Mouse (Mus musculus) forebrain, embryonic 14.5 days (tissue): Measurements from ENCODE around the gene Cldn4. TPM values are rescaled to one million over a fixed set of nuclear protein-coding genes. Genes with fewer than 3 reads are reported as not detected.

Experiments
- ATAC-seq: fragments of 200-750 bp; cut with Nextera tagmentation; 2 replicates; pipeline ENCODE4 v1.8.0; 2017; ENCODE audit warnings: mild to moderate bottlenecking, moderate library complexity
- DNase-seq: peaks from one replicate; pipeline ENCODE4 v3.0.0-alpha.2; 2015; ENCODE audit warnings: low spot score
- H3K27ac ChIP-seq: fragments of 300-500 bp; sonication (generic); 2 replicates; pipeline ENCODE4 v1.5.1; 2014; ENCODE audit warnings: low read depth, mild to moderate bottlenecking, control low read depth, low read length, moderate library complexity
- H3K27me3 ChIP-seq: fragments of 300-500 bp; sonication (generic); replicated peaks from 2 replicates; pipeline ENCODE4 v1.6.1; 2014; ENCODE audit warnings: low read length, control low read depth, mixed read lengths; ENCODE audit not compliant: control insufficient read depth, insufficient read depth
- H3K36me3 ChIP-seq: fragments of 300-500 bp; sonication (generic); 2 replicates; pipeline ENCODE4 v1.6.1; 2014; ENCODE audit warnings: low read length, control low read depth; ENCODE audit not compliant: control insufficient read depth, insufficient read depth
- H3K4me1 ChIP-seq: fragments of 300-500 bp; sonication (generic); 2 replicates; pipeline ENCODE4 v1.6.1; 2014; ENCODE audit warnings: antibody characterized with exemption, low read length, control low read depth; ENCODE audit not compliant: control insufficient read depth, insufficient read depth
- H3K4me2 ChIP-seq: fragments of 300-500 bp; sonication (generic); 2 replicates; pipeline ENCODE4 v1.6.1; 2014; ENCODE audit warnings: mild to moderate bottlenecking, control low read depth, low read length
- H3K4me3 ChIP-seq: fragments of 300-500 bp; sonication (generic); 2 replicates; pipeline ENCODE4 v1.5.1; 2014; ENCODE audit warnings: low read depth, low read length, control low read depth
- H3K9ac ChIP-seq: fragments of 300-500 bp; sonication (generic); 2 replicates; pipeline ENCODE4 v1.6.1; 2014; ENCODE audit warnings: mild to moderate bottlenecking, low read length, control low read depth, moderate library complexity
- H3K9me3 ChIP-seq: fragments of 300-500 bp; sonication (generic); replicated peaks from 2 replicates; pipeline ENCODE4 v1.6.1; 2016; ENCODE audit warnings: low read length, control low read depth, mixed read lengths; ENCODE audit not compliant: control insufficient read depth
- WGBS: fragments of 180-500 bp; shearing (Covaris S2); extraction: QIAGEN DNeasy Blood & Tissue Kit; methylation state at CpG from one replicate; pipeline ENCODE4 v1.1.7; 2014; 5-methylcytosine and 5-hydroxymethylcytosine counted together
- polyA plus RNA-seq: library from polyadenylated mRNA; unstranded; fragments of >200 nt; fragmentation: Nextera tagmentation; extraction: Ambion mirVana; gene quantifications from 2 replicates; pipeline ENCODE4 v1.2.1, GENCODE M21; 2014

Cldn4 gene
- polyA plus RNA-seq, 1 experiment from 2014 or later = not detected

DNA sequence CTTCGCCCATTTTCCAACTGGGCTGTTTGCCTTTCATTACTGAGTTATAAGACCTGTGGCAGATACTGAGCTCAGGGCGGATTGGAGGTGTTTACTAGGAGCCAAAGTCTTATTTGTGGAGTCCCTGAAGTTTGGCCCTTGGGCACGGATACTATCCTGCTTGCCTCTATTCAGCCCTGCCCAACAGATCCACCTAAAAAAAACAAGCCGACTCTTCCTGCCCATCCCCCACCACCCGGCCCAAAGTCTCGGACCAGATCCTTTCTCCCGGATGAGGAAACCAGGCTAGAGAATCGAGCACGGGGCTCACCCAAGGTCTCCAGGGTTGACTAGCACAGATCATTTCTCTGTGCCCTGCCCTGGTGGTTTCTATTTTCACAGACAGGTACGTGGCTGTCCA is 34.4 kb upstream of the Cldn4 start:
- no peak overlapping the region for H3K4me2 ChIP-seq
- 72% methylated on average over 10 of the region's 10 CpGs for WGBS
- H3K36me3 ChIP-seq = no peaks in the 10 kb centered on the region
- no peak overlapping the region for H3K4me3 ChIP-seq
- ATAC-seq = no peak
- DNase-seq = no peak
- H3K27me3 ChIP-seq = peaks cover 19% of the 10 kb centered on the region
- no peak overlapping the region for H3K9ac ChIP-seq
- no peak overlapping the region for H3K27ac ChIP-seq
- no peaks in the 10 kb centered on the region for H3K9me3 ChIP-seq
- no peaks in the 10 kb centered on the region for H3K4me1 ChIP-seq

DNA sequence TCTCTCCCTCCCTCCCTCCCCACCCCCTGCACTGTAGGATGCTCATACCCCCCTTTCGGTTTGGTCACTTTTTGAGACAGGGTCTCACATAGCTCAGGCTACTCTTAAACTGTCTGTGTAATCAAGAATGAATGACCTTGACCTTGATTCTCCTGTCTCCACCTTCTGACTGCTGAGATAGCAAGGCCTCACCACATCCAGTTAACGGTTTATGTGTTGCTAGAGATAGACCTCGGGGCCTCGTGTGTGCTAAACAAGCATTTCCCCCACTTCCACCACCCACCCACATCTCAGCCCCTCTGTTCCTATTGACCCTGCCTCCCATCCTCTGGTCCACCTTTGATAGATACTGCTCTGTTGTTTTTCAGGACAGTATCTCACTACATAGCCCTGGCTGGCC is 31.1 kb upstream of the Cldn4 start:
- Histone ChIP-seq H3K36me3 (no peaks in the 10 kb centered on the region), H3K27me3 (no peaks in the 10 kb centered on the region), H3K27ac (no peak overlapping the region), H3K4me1 (no peaks in the 10 kb centered on the region), H3K9ac (no peak overlapping the region), H3K9me3 (no peaks in the 10 kb centered on the region), H3K4me3 (no peak overlapping the region), H3K4me2 (no peak overlapping the region)
- 89% methylated on average over 4 of the region's 4 CpGs for WGBS
- ATAC-seq (no peak), DNase-seq (no peak)

DNA sequence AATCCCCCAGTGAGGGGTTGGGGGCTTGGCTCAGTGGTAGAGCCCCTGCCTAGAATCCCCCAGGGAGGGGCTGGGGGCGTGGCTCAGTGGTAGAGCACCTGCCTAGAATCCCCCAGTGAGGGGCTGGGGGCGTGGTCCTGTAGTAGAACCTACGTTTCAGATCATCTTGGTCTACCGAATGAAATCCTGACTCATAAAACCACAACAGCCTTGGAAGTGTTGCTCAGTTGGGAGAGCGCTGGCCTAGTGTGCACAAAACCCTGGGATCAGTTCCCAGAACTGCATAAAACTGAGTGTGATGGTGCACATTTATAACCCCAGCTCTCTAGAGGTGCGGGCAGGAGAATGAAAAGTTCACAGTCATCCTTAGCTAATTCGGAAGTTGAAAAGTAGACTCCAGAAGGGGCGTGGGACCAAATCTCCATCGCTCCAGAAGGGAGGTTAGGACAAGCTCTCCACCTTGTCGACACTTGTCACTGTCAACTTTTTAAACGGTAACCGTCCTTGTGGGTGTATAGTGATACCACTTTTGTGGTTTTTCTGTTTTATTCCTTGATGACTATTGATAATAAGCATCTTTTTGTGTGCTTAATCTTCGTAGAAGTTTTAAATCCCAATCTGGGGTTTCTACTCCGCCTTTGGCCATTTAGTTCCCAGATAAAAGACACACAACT is 30.0 kb upstream of the Cldn4 start:
- H3K9ac ChIP-seq = no peak overlapping the region
- H3K27ac ChIP-seq = no peak overlapping the region
- no peaks in the 10 kb centered on the region for H3K36me3 ChIP-seq
- ATAC-seq (no peak), DNase-seq (no peak)
- no peak overlapping the region for H3K4me2 ChIP-seq
- no peaks in the 10 kb centered on the region for H3K9me3 ChIP-seq
- H3K27me3 ChIP-seq = no peaks in the 10 kb centered on the region
- no peaks in the 10 kb centered on the region for H3K4me1 ChIP-seq
- WGBS = 86% methylated on average over 14 of the region's 14 CpGs
- no peak overlapping the region for H3K4me3 ChIP-seq

DNA sequence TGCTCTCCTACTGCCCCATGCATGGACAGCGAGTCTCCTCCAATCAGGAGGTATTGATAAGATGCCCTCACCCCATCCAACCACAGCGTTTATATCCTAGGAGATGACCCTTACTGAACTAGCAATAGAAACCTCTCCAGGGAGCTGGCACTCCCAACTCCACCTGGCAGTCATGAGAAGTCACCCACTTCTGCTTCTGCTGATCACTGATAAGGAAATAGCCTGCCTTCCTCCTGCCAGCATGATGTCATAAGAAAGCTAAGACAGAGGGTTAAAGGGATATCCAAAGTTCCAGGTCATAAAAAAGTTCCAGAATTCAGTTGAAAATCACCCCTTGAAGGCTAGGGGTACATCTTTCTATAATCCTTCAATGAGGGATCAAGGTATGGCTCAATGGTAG is 29.4 kb upstream of the Cldn4 start:
- H3K27me3 ChIP-seq = no peaks in the 10 kb centered on the region
- DNase-seq (no peak), ATAC-seq (no peak)
- no peak overlapping the region for H3K4me2 ChIP-seq
- no peaks in the 10 kb centered on the region for H3K9me3 ChIP-seq
- H3K9ac ChIP-seq = no peak overlapping the region
- no peak overlapping the region for H3K27ac ChIP-seq
- no peak overlapping the region for H3K4me3 ChIP-seq
- no peaks in the 10 kb centered on the region for H3K36me3 ChIP-seq
- H3K4me1 ChIP-seq = no peaks in the 10 kb centered on the region
- 87% methylated on average over 2 of the region's 2 CpGs for WGBS

DNA sequence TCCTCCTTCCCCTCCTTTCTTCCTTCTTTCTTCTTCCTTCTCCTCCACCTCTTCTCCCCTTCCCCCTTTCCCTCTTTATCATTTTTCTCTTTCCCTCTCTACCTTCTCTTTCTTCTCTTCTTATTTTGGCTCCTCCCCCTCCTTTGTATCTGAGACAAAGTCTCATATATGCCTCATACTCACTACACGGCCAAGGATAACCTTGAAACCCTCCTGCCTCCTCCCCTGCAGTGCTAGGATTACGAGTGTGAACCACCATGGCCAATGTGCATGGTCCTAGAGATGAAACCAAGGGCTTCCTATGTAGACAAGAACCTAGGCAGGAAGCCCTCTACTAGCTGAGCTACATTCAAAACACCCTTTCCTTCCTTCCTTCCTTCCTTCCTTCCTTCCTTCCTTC is 28.2 kb upstream of the Cldn4 start:
- no peaks in the 10 kb centered on the region for H3K27me3 ChIP-seq
- no peaks in the 10 kb centered on the region for H3K36me3 ChIP-seq
- H3K4me2 ChIP-seq = no peak overlapping the region
- H3K9me3 ChIP-seq = no peaks in the 10 kb centered on the region
- DNase-seq = no peak
- H3K27ac ChIP-seq = no peak overlapping the region
- H3K9ac ChIP-seq = no peak overlapping the region
- H3K4me3 ChIP-seq = no peak overlapping the region
- no peaks in the 10 kb centered on the region for H3K4me1 ChIP-seq
- no peak for ATAC-seq
- WGBS = 55% methylated on average over 2 of the region's 2 CpGs

DNA sequence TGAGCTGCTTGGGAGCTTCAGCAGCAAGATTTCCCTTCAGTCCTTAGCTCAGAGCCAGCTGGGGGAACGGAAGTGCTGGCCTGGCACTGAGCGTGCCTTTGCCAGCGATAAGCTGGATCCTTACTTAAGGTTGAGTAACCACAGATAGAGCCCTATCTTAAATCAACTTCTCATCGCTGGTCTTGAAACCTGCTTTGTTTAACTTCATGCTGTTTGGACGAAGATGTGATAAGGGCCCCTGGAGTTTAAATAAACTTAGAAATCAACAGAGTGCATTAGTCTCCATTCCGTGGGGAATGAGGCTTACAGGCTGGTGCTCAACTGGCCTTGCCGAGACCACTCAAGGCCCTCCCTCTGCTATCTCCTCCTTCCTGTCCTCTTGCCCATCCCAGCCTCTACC is 27.6 kb upstream of the Cldn4 start:
- H3K9ac ChIP-seq = no peak overlapping the region
- 74% methylated on average over 7 of the region's 7 CpGs for WGBS
- H3K27me3 ChIP-seq = no peaks in the 10 kb centered on the region
- no peak overlapping the region for H3K4me3 ChIP-seq
- H3K9me3 ChIP-seq = no peaks in the 10 kb centered on the region
- no peaks in the 10 kb centered on the region for H3K36me3 ChIP-seq
- H3K27ac ChIP-seq = no peak overlapping the region
- H3K4me1 ChIP-seq = no peaks in the 10 kb centered on the region
- DNase-seq = no peak
- no peak for ATAC-seq
- H3K4me2 ChIP-seq = no peak overlapping the region

DNA sequence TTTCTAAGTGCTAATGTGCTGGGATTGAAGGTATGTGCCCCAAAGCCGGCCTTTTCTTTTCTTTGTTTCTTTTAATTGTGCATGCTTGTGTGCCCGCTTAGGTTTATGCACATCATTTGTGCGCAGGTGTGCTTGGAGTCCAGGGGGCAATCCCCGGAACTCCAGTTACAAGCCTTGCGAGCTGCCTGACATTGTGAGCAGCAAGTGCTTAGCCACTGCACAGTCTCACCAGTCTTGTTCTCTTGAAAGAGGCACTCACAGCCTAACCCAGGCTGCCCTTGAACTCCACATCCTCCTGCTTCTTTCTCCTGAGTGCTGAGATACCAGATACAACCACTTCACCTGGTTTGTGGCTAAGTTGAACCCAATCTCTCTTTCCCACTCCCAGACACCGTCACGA is 26.8 kb upstream of the Cldn4 start:
- Histone ChIP-seq H3K9me3 (no peaks in the 10 kb centered on the region), H3K36me3 (no peaks in the 10 kb centered on the region), H3K4me1 (no peaks in the 10 kb centered on the region), H3K27ac (no peak overlapping the region), H3K4me3 (no peak overlapping the region), H3K27me3 (no peaks in the 10 kb centered on the region), H3K9ac (no peak overlapping the region), H3K4me2 (no peak overlapping the region)
- WGBS = 85% methylated on average over 7 of the region's 7 CpGs
- DNase-seq = no peak
- ATAC-seq = no peak

DNA sequence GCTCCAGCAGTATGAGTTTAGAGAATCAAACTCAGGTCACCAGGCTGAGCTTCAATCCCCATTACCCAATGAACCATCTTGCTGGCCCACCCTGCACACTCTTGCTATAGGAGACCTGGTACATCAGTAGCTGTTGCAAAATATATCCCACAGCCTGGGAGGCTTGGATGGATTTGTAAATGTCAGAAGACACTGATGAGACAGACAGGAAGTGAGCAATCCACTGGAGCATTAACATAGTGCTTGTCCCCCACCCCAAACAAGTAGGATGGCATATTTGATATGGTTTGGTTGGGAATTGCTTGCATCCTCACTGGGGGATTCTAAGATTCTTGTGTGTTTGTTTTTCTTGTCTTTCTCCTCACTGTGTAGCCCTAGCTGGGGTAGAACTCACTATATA is 26.3 kb upstream of the Cldn4 start:
- H3K4me3 ChIP-seq = no peak overlapping the region
- H3K27me3 ChIP-seq = no peaks in the 10 kb centered on the region
- no peak overlapping the region for H3K27ac ChIP-seq
- H3K4me2 ChIP-seq = no peak overlapping the region
- ATAC-seq (no peak), DNase-seq (no peak)
- no peaks in the 10 kb centered on the region for H3K4me1 ChIP-seq
- H3K36me3 ChIP-seq = no peaks in the 10 kb centered on the region
- no peaks in the 10 kb centered on the region for H3K9me3 ChIP-seq
- H3K9ac ChIP-seq = no peak overlapping the region

DNA sequence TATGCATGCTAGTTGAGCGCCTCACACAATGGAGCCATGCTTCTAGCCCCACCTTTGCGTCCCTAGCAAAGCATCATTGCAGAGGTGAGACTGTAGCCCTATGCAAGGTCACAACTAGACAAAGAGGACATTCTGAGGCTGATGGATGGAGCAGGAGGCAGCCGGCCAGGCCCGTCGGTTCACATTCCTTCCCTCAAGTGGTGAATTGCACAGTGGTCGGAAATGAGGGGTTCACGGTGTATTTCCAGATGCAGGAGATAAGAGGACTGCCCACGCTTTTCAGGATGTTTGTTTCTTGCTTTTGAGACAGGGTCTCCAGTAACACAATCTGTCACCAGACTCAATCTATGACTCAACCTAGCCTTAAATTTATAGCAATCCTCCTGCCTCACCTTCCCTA is 23.9 kb upstream of the Cldn4 start:
- Histone ChIP-seq H3K36me3 (no peaks in the 10 kb centered on the region), H3K27ac (no peak overlapping the region), H3K27me3 (no peaks in the 10 kb centered on the region), H3K4me1 (peaks cover 3% of the 10 kb centered on the region; the same call in 1 of the 2 replicates), H3K4me3 (no peak overlapping the region), H3K4me2 (no peak overlapping the region), H3K9ac (no peak overlapping the region), H3K9me3 (no peaks in the 10 kb centered on the region)
- DNase-seq (no peak), ATAC-seq (no peak)
- WGBS = 84% methylated on average over 8 of the region's 8 CpGs
